Mouse (Mus musculus): ENCODE measurements at regions not wholly inside any gene's neighbourhood (a gene's known extent, or its start where the extent isn't known, plus 50 kb on each side); places are given as distances from the start of the nearest gene placed in this dataset.

DNA sequence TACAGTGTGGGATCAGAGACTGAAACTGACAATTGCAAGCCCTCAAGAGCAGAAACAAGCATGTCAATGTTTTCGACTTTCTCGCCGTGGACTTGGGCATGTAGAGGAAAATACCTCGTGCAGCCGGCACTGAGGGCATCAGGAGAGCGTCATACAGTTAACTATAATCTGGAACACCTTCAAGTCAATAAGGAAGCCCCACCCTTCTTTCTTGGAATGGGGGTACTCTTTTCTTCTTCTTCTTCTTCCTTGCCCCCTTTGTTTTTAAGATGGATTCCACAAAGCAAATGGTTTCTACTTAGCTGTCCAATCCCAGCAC is 452.5 kb downstream of the Wdr11 start:
- DNase-seq (ENCODE audit: low read depth in 3 of 3, low spot score in 3 of 3) (no peak), ATAC-seq (ENCODE audit: insufficient read depth) (no peak)
- TF ChIP-seq CTCF (IDR thresholded peaks at IDR 0.05; ENCODE audit: low read depth) (no peak), EP300 (IDR thresholded peaks at IDR 0.05; ENCODE audit: low read depth) (no peak)
- H3K27ac ChIP-seq: no peak overlapping the region
- no peaks in the 10 kb centered on the region for H3K9me3 ChIP-seq (ENCODE audit: control insufficient read depth, low read length)
- no peaks in the 10 kb centered on the region for H3K27me3 ChIP-seq (ENCODE audit: control insufficient read depth, insufficient read depth, low read length)
- H3K4me3 ChIP-seq (ENCODE audit: insufficient read depth in 1 of 2, low read depth in 2 of 2, low read length in 2 of 2): no peak overlapping the region
- H3K4me2 ChIP-seq (ENCODE audit: low read depth): no peak overlapping the region
- H3K36me3 ChIP-seq (replicated peaks; ENCODE audit: control insufficient read depth, insufficient read depth, low read depth): no peaks in the 10 kb centered on the region
- WGBS (ENCODE audit: insufficient replicate concordance): 69% methylated on average over 6 of the region's 6 CpGs
- H3K4me1 ChIP-seq (replicated peaks; ENCODE audit: control insufficient read depth in 2 of 2, insufficient read depth in 2 of 2, low read length in 1 of 2): peaks cover 0 to 19% of the 10 kb centered on the region in 2 experiments; a peak in 2 of 4 replicates
- H3K9ac ChIP-seq (replicated peaks): no peak overlapping the region

DNA sequence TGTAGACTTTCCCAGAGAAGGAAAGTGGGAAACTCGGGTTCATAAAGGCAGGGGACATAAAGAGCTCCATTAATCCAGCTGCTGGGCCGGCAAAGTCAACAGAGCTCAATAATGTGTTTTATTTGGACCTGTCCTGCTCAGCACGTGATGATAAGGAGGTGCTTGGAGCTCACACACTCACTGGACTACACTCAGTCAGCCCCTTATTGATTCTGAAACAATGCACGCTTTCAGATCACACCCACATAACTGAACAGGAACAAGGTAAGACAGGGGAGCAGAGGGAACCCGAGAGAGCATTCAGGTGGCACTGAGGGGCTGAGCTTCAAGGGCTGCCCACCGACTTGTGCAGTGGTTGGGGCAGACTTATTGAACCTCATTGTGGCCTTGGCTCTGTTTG is 452.9 kb downstream of the Wdr11 start:
- TF ChIP-seq CTCF (IDR thresholded peaks at IDR 0.05; ENCODE audit: low read depth): no peak
- TF ChIP-seq EP300 (IDR thresholded peaks at IDR 0.05; ENCODE audit: low read depth): no peak
- no peak overlapping the region for H3K27ac ChIP-seq
- ATAC-seq (ENCODE audit: insufficient read depth) (no peak), DNase-seq (ENCODE audit: low read depth in 3 of 3, low spot score in 3 of 3) (no peak)
- 53% methylated on average over 6 of the region's 6 CpGs for WGBS (ENCODE audit: insufficient replicate concordance)
- no peaks in the 10 kb centered on the region for H3K27me3 ChIP-seq (ENCODE audit: control insufficient read depth, insufficient read depth, low read length)
- no peaks in the 10 kb centered on the region for H3K9me3 ChIP-seq (ENCODE audit: control insufficient read depth, low read length)
- no peak overlapping the region for H3K4me3 ChIP-seq (ENCODE audit: insufficient read depth in 1 of 2, low read depth in 2 of 2, low read length in 2 of 2)
- no peak overlapping the region for H3K9ac ChIP-seq (replicated peaks)
- no peak overlapping the region for H3K4me2 ChIP-seq (ENCODE audit: low read depth)
- peaks cover 0 to 19% of the 10 kb centered on the region in 2 experiments; a peak in 2 of 4 replicates for H3K4me1 ChIP-seq (replicated peaks; ENCODE audit: control insufficient read depth in 2 of 2, insufficient read depth in 2 of 2, low read length in 1 of 2)
- H3K36me3 ChIP-seq (replicated peaks; ENCODE audit: control insufficient read depth, insufficient read depth, low read depth): no peaks in the 10 kb centered on the region

DNA sequence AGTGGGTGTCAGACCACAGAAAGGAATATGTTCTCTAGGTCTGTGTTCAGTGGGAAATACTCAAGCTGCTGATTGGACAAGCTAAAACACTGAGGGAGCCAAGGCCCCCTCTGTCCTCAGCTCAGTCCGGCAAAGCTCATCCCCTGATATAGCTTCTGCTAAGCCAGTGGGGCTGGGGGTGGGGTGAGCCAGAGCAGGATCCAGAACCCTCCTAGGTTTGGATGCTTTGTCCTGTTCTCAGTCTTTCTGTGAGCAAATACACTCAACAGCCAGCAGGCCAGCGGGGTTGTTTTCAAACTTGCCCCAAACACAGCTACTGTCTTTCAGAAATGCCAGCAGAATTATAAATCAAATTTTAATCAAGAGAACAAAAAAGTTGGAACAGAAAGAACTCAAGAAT is 454.4 kb downstream of the Wdr11 start:
- Histone ChIP-seq H3K9me3 (ENCODE audit: control insufficient read depth, low read length) (no peaks in the 10 kb centered on the region), H3K36me3 (replicated peaks; ENCODE audit: control insufficient read depth, insufficient read depth, low read depth) (no peaks in the 10 kb centered on the region), H3K4me3 (ENCODE audit: insufficient read depth in 1 of 2, low read depth in 2 of 2, low read length in 2 of 2) (no peak overlapping the region), H3K9ac (replicated peaks) (no peak overlapping the region), H3K4me1 (replicated peaks; ENCODE audit: control insufficient read depth in 2 of 2, insufficient read depth in 2 of 2, low read length in 1 of 2) (peaks cover 0 to 19% of the 10 kb centered on the region in 2 experiments; a peak in 2 of 4 replicates), H3K27me3 (ENCODE audit: control insufficient read depth, insufficient read depth, low read length) (no peaks in the 10 kb centered on the region), H3K4me2 (ENCODE audit: low read depth) (no peak overlapping the region), H3K27ac (no peak overlapping the region)
- ATAC-seq (ENCODE audit: insufficient read depth) (no peak), DNase-seq (ENCODE audit: low read depth in 3 of 3, low spot score in 3 of 3) (no peak)
- TF ChIP-seq CTCF (IDR thresholded peaks at IDR 0.05; ENCODE audit: low read depth) (no peak), EP300 (IDR thresholded peaks at IDR 0.05; ENCODE audit: low read depth) (no peak)
- 57% methylated on average over 2 of the region's 2 CpGs for WGBS (ENCODE audit: insufficient replicate concordance)

DNA sequence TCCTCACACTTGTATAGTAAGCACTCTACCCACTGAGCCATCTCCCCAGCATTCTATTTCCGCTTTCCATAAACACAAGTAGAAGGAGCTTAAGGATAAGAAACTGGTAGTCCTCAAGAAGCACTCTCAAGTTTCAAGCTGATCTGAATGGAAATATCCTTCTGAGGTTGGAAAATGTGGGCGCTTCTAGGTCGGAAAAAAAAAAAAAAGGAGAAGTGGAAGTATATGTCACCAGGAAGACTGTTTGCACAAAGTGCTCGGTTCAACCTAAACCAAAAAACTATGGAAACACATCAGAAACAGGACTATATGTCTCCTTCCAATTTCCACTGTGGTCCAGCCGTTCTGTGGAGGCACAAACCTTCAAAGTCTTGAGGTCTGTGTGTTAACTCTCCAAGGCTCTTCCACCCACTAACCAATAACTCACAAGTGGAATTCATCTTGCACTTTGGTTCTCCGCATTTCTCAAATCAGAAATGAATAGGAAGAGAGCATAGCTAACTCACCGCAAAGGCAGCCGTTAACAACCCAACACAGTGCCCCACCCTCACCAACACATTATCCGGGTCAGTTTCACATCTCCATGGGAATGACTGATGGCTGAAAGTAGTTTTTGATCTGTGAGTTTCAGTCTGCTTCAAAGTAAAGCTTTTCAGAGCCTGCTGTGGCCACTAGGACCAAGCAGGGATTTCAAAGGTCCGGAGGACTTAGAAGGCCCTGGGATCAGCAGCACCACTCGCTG is 455.8 kb downstream of the Wdr11 start:
- Histone ChIP-seq H3K36me3 (replicated peaks; ENCODE audit: control insufficient read depth, insufficient read depth, low read depth) (no peaks in the 10 kb centered on the region), H3K4me3 (ENCODE audit: insufficient read depth in 1 of 2, low read depth in 2 of 2, low read length in 2 of 2) (no peak overlapping the region), H3K27ac (no peak overlapping the region), H3K4me2 (ENCODE audit: low read depth) (no peak overlapping the region), H3K9me3 (ENCODE audit: control insufficient read depth, low read length) (no peaks in the 10 kb centered on the region), H3K27me3 (ENCODE audit: control insufficient read depth, insufficient read depth, low read length) (no peaks in the 10 kb centered on the region), H3K4me1 (replicated peaks; ENCODE audit: control insufficient read depth in 2 of 2, insufficient read depth in 2 of 2, low read length in 1 of 2) (peaks cover 0 to 19% of the 10 kb centered on the region in 2 experiments; a peak in 2 of 4 replicates), H3K9ac (replicated peaks) (no peak overlapping the region)
- DNase-seq (ENCODE audit: low read depth in 3 of 3, low spot score in 3 of 3) (no peak), ATAC-seq (ENCODE audit: insufficient read depth) (no peak)
- no peak for TF ChIP-seq EP300 (IDR thresholded peaks at IDR 0.05; ENCODE audit: low read depth)
- TF ChIP-seq CTCF (IDR thresholded peaks at IDR 0.05; ENCODE audit: low read depth): no peak
- WGBS (ENCODE audit: insufficient replicate concordance): 54% methylated on average over 11 of the region's 11 CpGs

DNA sequence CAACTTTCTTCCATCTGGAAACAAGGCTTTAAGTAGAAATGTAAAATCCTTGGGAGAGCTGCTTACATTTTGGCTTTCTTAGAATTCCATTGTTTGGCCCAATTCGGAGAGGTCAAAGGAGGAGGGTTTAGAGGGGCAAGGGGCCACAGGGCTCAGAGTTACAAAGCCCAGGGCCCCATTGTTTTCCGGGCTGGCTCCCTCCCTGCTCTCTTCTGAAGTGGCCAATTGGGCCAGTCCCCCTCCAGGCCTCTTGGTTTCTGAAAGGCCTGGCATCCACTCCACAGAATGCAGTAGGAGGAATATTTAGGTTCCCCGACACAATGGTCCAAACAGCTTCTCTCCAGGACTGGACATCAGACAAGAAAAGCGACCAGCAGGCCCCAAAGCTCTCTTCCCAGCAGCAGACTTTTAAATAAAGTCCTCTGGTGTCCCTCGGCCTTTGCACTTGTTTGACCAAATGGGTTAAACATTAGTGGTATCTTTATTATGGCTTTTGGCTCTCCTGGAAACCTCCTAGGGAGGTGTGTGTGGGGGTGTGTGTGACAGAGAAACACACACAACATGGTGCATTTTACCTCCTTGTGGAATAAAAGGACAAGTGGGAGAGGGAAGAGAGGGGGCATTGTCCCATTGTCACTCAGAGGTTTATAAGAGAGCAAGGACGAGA is 456.6 kb downstream of the Wdr11 start:
- 42% methylated on average over 6 of the region's 6 CpGs for WGBS (ENCODE audit: insufficient replicate concordance)
- Histone ChIP-seq H3K27me3 (ENCODE audit: control insufficient read depth, insufficient read depth, low read length) (no peaks in the 10 kb centered on the region), H3K4me1 (replicated peaks; ENCODE audit: control insufficient read depth in 2 of 2, insufficient read depth in 2 of 2, low read length in 1 of 2) (peaks cover 0 to 19% of the 10 kb centered on the region in 2 experiments; a peak in 2 of 4 replicates), H3K36me3 (replicated peaks; ENCODE audit: control insufficient read depth, insufficient read depth, low read depth) (no peaks in the 10 kb centered on the region), H3K4me3 (ENCODE audit: insufficient read depth in 1 of 2, low read depth in 2 of 2, low read length in 2 of 2) (no peak overlapping the region), H3K4me2 (ENCODE audit: low read depth) (no peak overlapping the region), H3K9ac (replicated peaks) (no peak overlapping the region), H3K27ac (no peak overlapping the region), H3K9me3 (ENCODE audit: control insufficient read depth, low read length) (no peaks in the 10 kb centered on the region)
- no peak for TF ChIP-seq EP300 (IDR thresholded peaks at IDR 0.05; ENCODE audit: low read depth)
- TF ChIP-seq CTCF (IDR thresholded peaks at IDR 0.05; ENCODE audit: low read depth): no peak
- DNase-seq (ENCODE audit: low read depth in 3 of 3, low spot score in 3 of 3) (peak in 1 of 3 experiments; percentile 15), ATAC-seq (ENCODE audit: insufficient read depth) (no peak)
